Mouse (Mus musculus): ENCODE data around the gene Sh3pxd2b. TPM values are rescaled to one million over a fixed set of nuclear protein-coding genes. Genes with fewer than 3 reads are reported as not detected.

Gene Sh3pxd2b
- polyA plus RNA-seq, 1 experiment from 2014 or later = 34.6 TPM

DNA sequence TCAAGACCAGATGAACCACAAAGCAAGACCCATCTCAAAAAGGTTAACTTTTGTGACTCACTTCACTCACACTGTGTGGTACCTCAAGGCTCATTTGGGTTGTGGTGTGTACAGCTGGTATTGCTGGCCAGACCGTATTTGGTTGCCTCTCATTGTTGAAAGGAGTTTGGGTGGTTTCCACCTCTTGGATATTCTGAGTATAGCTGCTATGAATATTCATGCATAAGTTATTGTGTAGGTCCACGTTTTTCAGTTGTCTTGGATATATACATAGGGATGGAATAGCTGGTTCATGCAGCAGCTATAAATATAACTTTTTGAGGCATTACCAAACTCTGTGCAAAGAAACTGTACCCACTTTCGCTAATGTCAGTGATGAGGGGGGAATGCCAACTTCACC, 95.0 kb downstream of the Sh3pxd2b start:
- Histone ChIP-seq H3K36me3 (ENCODE audit: control insufficient read depth, insufficient read depth, low read length) (no peaks in the 10 kb centered on the region), H3K4me2 (replicated peaks; ENCODE audit: low read depth, low read length) (no peak overlapping the region), H3K4me3 (ENCODE audit: low read depth, low read length) (no peak overlapping the region), H3K27ac (ENCODE audit: low read length) (no peak overlapping the region), H3K9me3 (ENCODE audit: control insufficient read depth, low read depth, low read length) (no peaks in the 10 kb centered on the region), H3K27me3 (ENCODE audit: control insufficient read depth, insufficient read depth, low read length) (no peaks in the 10 kb centered on the region), H3K4me1 (ENCODE audit: control insufficient read depth, insufficient read depth, low read length) (no peaks in the 10 kb centered on the region), H3K9ac (replicated peaks; ENCODE audit: low read depth, low read length) (no peak overlapping the region)
- ATAC-seq (ENCODE audit: insufficient number of reproducible peaks, insufficient read depth, low FRiP score, low read depth) = no peak
- 76% methylated on average over 3 of the region's 3 CpGs for WGBS

- Histone ChIP-seq H3K4me1 (ENCODE audit: control insufficient read depth, insufficient read depth, low read length) (no peaks in the 10 kb centered on the region), H3K9me3 (ENCODE audit: control insufficient read depth, low read depth, low read length) (no peaks in the 10 kb centered on the region), H3K4me2 (replicated peaks; ENCODE audit: low read depth, low read length) (no peak overlapping the region), H3K4me3 (ENCODE audit: low read depth, low read length) (no peak overlapping the region), H3K27me3 (ENCODE audit: control insufficient read depth, insufficient read depth, low read length) (no peaks in the 10 kb centered on the region), H3K36me3 (ENCODE audit: control insufficient read depth, insufficient read depth, low read length) (no peaks in the 10 kb centered on the region), H3K27ac (ENCODE audit: low read length) (no peak overlapping the region), H3K9ac (replicated peaks; ENCODE audit: low read depth, low read length) (no peak overlapping the region)
- ATAC-seq (ENCODE audit: insufficient number of reproducible peaks, insufficient read depth, low FRiP score, low read depth) = no peak
- 55% methylated on average over 1 of the region's 1 CpGs for WGBS
Observed at GRCm38 (mm10) chr11:32444266-32444665, 96.6 kb downstream of the Sh3pxd2b start.

GRCm38 (mm10) chr11:32445135-32445534, 97.5 kb downstream of the Sh3pxd2b start:
- no peak for ATAC-seq (ENCODE audit: insufficient number of reproducible peaks, insufficient read depth, low FRiP score, low read depth)

DNA sequence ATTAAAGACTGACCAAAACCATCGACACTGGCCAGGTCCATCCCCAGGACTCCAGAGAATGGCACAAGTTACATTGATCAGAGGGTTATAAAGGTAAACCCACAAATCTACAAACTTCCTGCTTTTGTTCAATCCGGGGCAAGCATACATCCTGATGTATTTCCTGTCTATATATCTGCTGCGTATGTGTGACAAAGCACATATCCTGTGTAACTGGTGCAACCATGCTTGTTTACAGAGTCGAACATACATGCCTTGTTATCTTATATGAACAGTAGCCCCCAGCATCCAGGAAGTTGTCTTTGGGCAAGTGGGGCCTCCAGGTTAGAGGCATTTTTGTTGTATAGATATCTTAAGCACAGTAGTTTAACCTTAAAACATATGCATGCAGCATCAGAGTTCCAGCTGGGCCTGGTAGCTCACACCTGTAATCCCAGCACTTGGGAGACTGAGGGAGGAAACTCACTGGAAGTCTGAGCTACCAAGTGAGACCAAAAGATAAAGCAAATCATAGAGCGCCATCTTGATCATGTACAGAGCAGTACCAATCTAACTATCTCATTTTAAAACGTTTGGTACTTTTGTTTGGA, 98.1 kb downstream of the Sh3pxd2b start:
- Histone ChIP-seq H3K4me1 (ENCODE audit: control insufficient read depth, insufficient read depth, low read length) (no peaks in the 10 kb centered on the region), H3K4me2 (replicated peaks; ENCODE audit: low read depth, low read length) (no peak overlapping the region), H3K4me3 (ENCODE audit: low read depth, low read length) (no peak overlapping the region), H3K27me3 (ENCODE audit: control insufficient read depth, insufficient read depth, low read length) (no peaks in the 10 kb centered on the region), H3K27ac (ENCODE audit: low read length) (no peak overlapping the region), H3K36me3 (ENCODE audit: control insufficient read depth, insufficient read depth, low read length) (no peaks in the 10 kb centered on the region), H3K9me3 (ENCODE audit: control insufficient read depth, low read depth, low read length) (no peaks in the 10 kb centered on the region), H3K9ac (replicated peaks; ENCODE audit: low read depth, low read length) (no peak overlapping the region)
- 76% methylated on average over 6 of the region's 6 CpGs for WGBS
- ATAC-seq (ENCODE audit: insufficient number of reproducible peaks, insufficient read depth, low FRiP score, low read depth) = no peak

More at GRCm38 (mm10) chr11:32445135-32445534, 97.5 kb downstream of the Sh3pxd2b start:
- Histone ChIP-seq H3K4me3 (ENCODE audit: low read depth, low read length) (no peak overlapping the region), H3K27me3 (ENCODE audit: control insufficient read depth, insufficient read depth, low read length) (no peaks in the 10 kb centered on the region), H3K4me2 (replicated peaks; ENCODE audit: low read depth, low read length) (no peak overlapping the region), H3K27ac (ENCODE audit: low read length) (no peak overlapping the region), H3K4me1 (ENCODE audit: control insufficient read depth, insufficient read depth, low read length) (no peaks in the 10 kb centered on the region), H3K9ac (replicated peaks; ENCODE audit: low read depth, low read length) (no peak overlapping the region), H3K36me3 (ENCODE audit: control insufficient read depth, insufficient read depth, low read length) (no peaks in the 10 kb centered on the region), H3K9me3 (ENCODE audit: control insufficient read depth, low read depth, low read length) (no peaks in the 10 kb centered on the region)
- 78% methylated on average over 1 of the region's 1 CpGs for WGBS

GRCm38 (mm10) chr11:32450216-32450615, 102.6 kb downstream of the Sh3pxd2b start:
- H3K4me2 ChIP-seq (replicated peaks; ENCODE audit: low read depth, low read length) = no peak overlapping the region
- no peaks in the 10 kb centered on the region for H3K27me3 ChIP-seq (ENCODE audit: control insufficient read depth, insufficient read depth, low read length)
- H3K4me1 ChIP-seq (ENCODE audit: control insufficient read depth, insufficient read depth, low read length) = no peaks in the 10 kb centered on the region
- no peaks in the 10 kb centered on the region for H3K36me3 ChIP-seq (ENCODE audit: control insufficient read depth, insufficient read depth, low read length)
- WGBS = 0% methylated on average over 1 of the region's 1 CpGs
- no peak overlapping the region for H3K4me3 ChIP-seq (ENCODE audit: low read depth, low read length)
- no peak overlapping the region for H3K9ac ChIP-seq (replicated peaks; ENCODE audit: low read depth, low read length)
- no peak overlapping the region for H3K27ac ChIP-seq (ENCODE audit: low read length)
- H3K9me3 ChIP-seq (ENCODE audit: control insufficient read depth, low read depth, low read length) = no peaks in the 10 kb centered on the region
- no peak for ATAC-seq (ENCODE audit: insufficient number of reproducible peaks, insufficient read depth, low FRiP score, low read depth)

- Histone ChIP-seq H3K27me3 (ENCODE audit: control insufficient read depth, insufficient read depth, low read length) (no peaks in the 10 kb centered on the region), H3K9me3 (ENCODE audit: control insufficient read depth, low read depth, low read length) (no peaks in the 10 kb centered on the region), H3K4me2 (replicated peaks; ENCODE audit: low read depth, low read length) (no peak overlapping the region), H3K27ac (ENCODE audit: low read length) (no peak overlapping the region), H3K4me1 (ENCODE audit: control insufficient read depth, insufficient read depth, low read length) (no peaks in the 10 kb centered on the region), H3K4me3 (ENCODE audit: low read depth, low read length) (no peak overlapping the region), H3K9ac (replicated peaks; ENCODE audit: low read depth, low read length) (no peak overlapping the region), H3K36me3 (ENCODE audit: control insufficient read depth, insufficient read depth, low read length) (no peaks in the 10 kb centered on the region)
- 92% methylated on average over 6 of the region's 6 CpGs for WGBS
- no peak for ATAC-seq (ENCODE audit: insufficient number of reproducible peaks, insufficient read depth, low FRiP score, low read depth)
Observed at GRCm38 (mm10) chr11:32451306-32451705, 103.7 kb downstream of the Sh3pxd2b start.

GRCm38 (mm10) chr11:32452745-32453144, 105.1 kb downstream of the Sh3pxd2b start:
- 92% methylated on average over 4 of the region's 4 CpGs for WGBS
- no peak overlapping the region for H3K9ac ChIP-seq (replicated peaks; ENCODE audit: low read depth, low read length)
- H3K36me3 ChIP-seq (ENCODE audit: control insufficient read depth, insufficient read depth, low read length) = no peaks in the 10 kb centered on the region
- H3K4me1 ChIP-seq (ENCODE audit: control insufficient read depth, insufficient read depth, low read length) = no peaks in the 10 kb centered on the region
- no peaks in the 10 kb centered on the region for H3K9me3 ChIP-seq (ENCODE audit: control insufficient read depth, low read depth, low read length)
- no peaks in the 10 kb centered on the region for H3K27me3 ChIP-seq (ENCODE audit: control insufficient read depth, insufficient read depth, low read length)
- ATAC-seq (ENCODE audit: insufficient number of reproducible peaks, insufficient read depth, low FRiP score, low read depth) = no peak
- no peak overlapping the region for H3K27ac ChIP-seq (ENCODE audit: low read length)
- no peak overlapping the region for H3K4me3 ChIP-seq (ENCODE audit: low read depth, low read length)
- no peak overlapping the region for H3K4me2 ChIP-seq (replicated peaks; ENCODE audit: low read depth, low read length)

DNA sequence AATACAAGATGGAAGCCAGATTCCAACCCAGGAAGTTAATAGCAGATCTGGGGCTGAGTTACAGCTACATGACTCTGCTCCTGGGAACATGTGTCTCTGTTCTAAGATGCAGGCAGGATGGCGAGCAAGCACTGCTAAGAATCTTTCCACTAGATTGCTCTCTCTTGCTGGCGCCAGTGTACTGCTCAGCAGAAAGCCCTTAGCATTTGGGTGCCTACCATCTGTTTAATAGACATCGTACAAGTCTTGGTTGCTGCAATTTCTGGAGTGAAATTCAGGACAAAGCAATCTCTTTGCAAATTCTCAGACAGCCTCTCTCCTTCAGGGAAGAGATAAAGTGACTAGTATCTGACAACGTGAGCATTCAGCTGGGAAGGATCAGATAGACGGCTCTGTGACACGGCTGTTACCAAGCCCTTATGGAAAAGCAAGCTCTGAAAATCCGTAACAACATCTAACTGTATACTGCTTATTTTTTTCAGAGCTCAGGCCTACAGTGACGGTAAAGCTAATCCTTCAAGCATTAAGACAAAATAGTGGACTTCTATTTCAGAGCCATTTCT, 105.8 kb downstream of the Sh3pxd2b start:
- H3K27ac ChIP-seq (ENCODE audit: low read length) = peak overlapping the region; percentile 13; the same call in 1 of the 2 replicates
- no peak overlapping the region for H3K4me3 ChIP-seq (ENCODE audit: low read depth, low read length)
- 56% methylated on average over 8 of the region's 8 CpGs for WGBS
- no peaks in the 10 kb centered on the region for H3K9me3 ChIP-seq (ENCODE audit: control insufficient read depth, low read depth, low read length)
- no peak overlapping the region for H3K4me2 ChIP-seq (replicated peaks; ENCODE audit: low read depth, low read length)
- no peaks in the 10 kb centered on the region for H3K27me3 ChIP-seq (ENCODE audit: control insufficient read depth, insufficient read depth, low read length)
- no peak for ATAC-seq (ENCODE audit: insufficient number of reproducible peaks, insufficient read depth, low FRiP score, low read depth)
- no peaks in the 10 kb centered on the region for H3K36me3 ChIP-seq (ENCODE audit: control insufficient read depth, insufficient read depth, low read length)
- no peaks in the 10 kb centered on the region for H3K4me1 ChIP-seq (ENCODE audit: control insufficient read depth, insufficient read depth, low read length)
- no peak overlapping the region for H3K9ac ChIP-seq (replicated peaks; ENCODE audit: low read depth, low read length)

All from stomach, embryonic 14.5 days (tissue).